Mouse (Mus musculus): ENCODE measurements around the gene Slc25a29.

DNA sequence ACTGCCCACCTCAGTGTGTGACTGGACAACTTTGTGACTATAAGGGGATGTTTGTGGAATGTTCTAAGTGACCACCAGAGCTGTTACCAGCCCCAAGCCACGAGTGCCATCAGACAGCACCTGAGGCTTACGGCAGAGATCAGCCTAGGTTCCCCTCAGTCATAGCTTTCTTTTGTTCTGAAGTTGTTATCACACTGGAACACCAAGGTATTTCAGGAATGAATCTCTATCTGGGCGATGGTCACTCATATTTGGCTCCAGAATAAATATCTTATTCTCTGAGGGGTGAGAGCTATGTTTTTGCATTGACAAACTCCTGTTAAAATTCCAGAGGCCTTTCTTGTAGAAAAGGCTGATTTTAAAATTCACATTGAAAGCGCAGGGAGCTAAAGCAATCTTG lies 43.5 kb upstream of the Slc25a29 start:
- TF ChIP-seq CTCF (IDR thresholded peaks at IDR 0.05; ENCODE audit: low read depth) = no peak
- no peak for TF ChIP-seq EP300 (IDR thresholded peaks at IDR 0.05; ENCODE audit: low read depth)
